Mouse (Mus musculus): ENCODE results near the gene Parvb. TPM values are rescaled to one million over a fixed set of nuclear protein-coding genes. Genes with fewer than 3 reads are reported as not detected.
A peak's percentile ranks its signal among the peaks of the same experiment; 100 is the strongest.

The Parvb gene
- polyA plus RNA-seq, 1 experiment from 2014 or later: 6.0 TPM

DNA sequence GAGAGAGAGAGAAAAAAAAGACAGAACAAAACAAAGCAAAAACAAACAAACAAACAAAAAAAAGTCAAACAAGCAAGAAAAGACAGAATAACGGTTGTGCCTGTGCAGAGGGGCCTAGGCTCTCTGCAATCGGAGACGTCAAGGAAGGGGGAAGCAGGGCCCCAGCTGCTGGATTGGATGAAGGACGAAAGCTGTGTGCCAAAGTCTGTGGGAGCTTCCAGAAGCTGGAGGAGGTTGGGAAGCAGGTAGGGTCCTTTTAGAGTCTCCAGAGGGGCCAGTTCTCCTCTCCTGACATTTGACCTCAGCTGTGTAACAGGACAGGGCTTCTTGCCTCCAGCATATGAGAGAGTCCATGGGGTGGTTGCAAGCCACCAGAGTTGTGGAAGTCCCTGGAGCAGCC lies 44.2 kb downstream of the Parvb start:
- Histone ChIP-seq H3K36me3 (replicated peaks; ENCODE audit: insufficient read depth, low read length) (0 out of 2 replicates have a peak, but pooled peaks cover 2% of the 10 kb centered on the region), H3K27ac (ENCODE audit: low read depth) (no peak overlapping the region), H3K9me3 (ENCODE audit: low read length) (no peaks in the 10 kb centered on the region), H3K4me1 (ENCODE audit: insufficient read depth) (no peaks in the 10 kb centered on the region), H3K9ac (replicated peaks) (no peak overlapping the region), H3K27me3 (ENCODE audit: insufficient read depth, low read length) (no peaks in the 10 kb centered on the region), H3K4me2 (ENCODE audit: low read depth, low read length) (no peak overlapping the region), H3K4me3 (ENCODE audit: low read depth, low read length) (no peak overlapping the region)
- no peak for ATAC-seq
- no peak for DNase-seq
- WGBS (ENCODE audit: insufficient replicate concordance): 81% methylated on average over 4 of the region's 4 CpGs
- TF ChIP-seq EP300 (IDR thresholded peaks at IDR 0.05; ENCODE audit: low read depth): no peak
- no peak for TF ChIP-seq CTCF (IDR thresholded peaks at IDR 0.05; ENCODE audit: low read depth)

GRCm38 (mm10) chr15:84278091-84278490 lies 46.2 kb downstream of the Parvb start:
- no peaks in the 10 kb centered on the region for H3K27me3 ChIP-seq (ENCODE audit: insufficient read depth, low read length)
- ATAC-seq (no peak), DNase-seq (no peak)
- H3K9me3 ChIP-seq (ENCODE audit: low read length): no peaks in the 10 kb centered on the region
- WGBS (ENCODE audit: insufficient replicate concordance): 81% methylated on average over 7 of the region's 7 CpGs
- H3K9ac ChIP-seq (replicated peaks): no peak overlapping the region
- no peak overlapping the region for H3K4me2 ChIP-seq (ENCODE audit: low read depth, low read length)
- TF ChIP-seq CTCF (IDR thresholded peaks at IDR 0.05; ENCODE audit: low read depth): no peak
- TF ChIP-seq EP300 (IDR thresholded peaks at IDR 0.05; ENCODE audit: low read depth): no peak
- H3K36me3 ChIP-seq (replicated peaks; ENCODE audit: insufficient read depth, low read length): 0 out of 2 replicates have a peak, but pooled peaks cover 2% of the 10 kb centered on the region
- H3K4me1 ChIP-seq (ENCODE audit: insufficient read depth): no peaks in the 10 kb centered on the region
- H3K4me3 ChIP-seq (ENCODE audit: low read depth, low read length): no peak overlapping the region
- no peak overlapping the region for H3K27ac ChIP-seq (ENCODE audit: low read depth)

- Histone ChIP-seq H3K9me3 (ENCODE audit: low read length) (no peaks in the 10 kb centered on the region), H3K4me3 (ENCODE audit: low read depth, low read length) (no peak overlapping the region), H3K4me2 (ENCODE audit: low read depth, low read length) (no peak overlapping the region), H3K27me3 (ENCODE audit: insufficient read depth, low read length) (no peaks in the 10 kb centered on the region), H3K36me3 (replicated peaks; ENCODE audit: insufficient read depth, low read length) (no peaks in the 10 kb centered on the region), H3K9ac (replicated peaks) (no peak overlapping the region), H3K27ac (ENCODE audit: low read depth) (no peak overlapping the region), H3K4me1 (ENCODE audit: insufficient read depth) (no peaks in the 10 kb centered on the region)
- 83% methylated on average over 7 of the region's 7 CpGs for WGBS (ENCODE audit: insufficient replicate concordance)
- no peak for TF ChIP-seq EP300 (IDR thresholded peaks at IDR 0.05; ENCODE audit: low read depth)
- no peak for TF ChIP-seq CTCF (IDR thresholded peaks at IDR 0.05; ENCODE audit: low read depth)
- DNase-seq: no peak
- no peak for ATAC-seq
Observed at GRCm38 (mm10) chr15:84278656-84279055, 46.8 kb downstream of the Parvb start.

DNA sequence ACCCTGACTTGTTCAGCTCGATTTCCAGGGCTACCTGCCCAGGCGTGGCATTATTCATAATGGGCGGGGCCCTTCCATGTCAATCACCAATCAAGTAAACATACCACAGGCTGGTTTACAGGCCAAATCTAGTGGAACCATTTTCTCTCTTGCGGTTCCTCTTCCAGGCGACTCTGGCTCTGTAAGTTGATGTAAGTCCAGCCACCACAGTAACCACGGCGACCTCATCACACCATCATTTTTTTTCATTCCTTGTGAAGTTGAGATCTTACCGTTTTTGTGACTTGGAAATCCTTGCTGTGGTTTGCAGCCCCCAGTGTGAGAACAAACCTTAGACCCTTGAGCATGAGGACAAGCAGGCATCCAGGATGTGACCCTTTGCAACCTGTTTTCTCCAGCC lies 48.5 kb downstream of the Parvb start:
- no peak for TF ChIP-seq EP300 (IDR thresholded peaks at IDR 0.05; ENCODE audit: low read depth)
- no peak for TF ChIP-seq CTCF (IDR thresholded peaks at IDR 0.05; ENCODE audit: low read depth)
- Histone ChIP-seq H3K4me2 (ENCODE audit: low read depth, low read length) (no peak overlapping the region), H3K27me3 (ENCODE audit: insufficient read depth, low read length) (no peaks in the 10 kb centered on the region), H3K27ac (ENCODE audit: low read depth) (no peak overlapping the region), H3K36me3 (replicated peaks; ENCODE audit: insufficient read depth, low read length) (no peaks in the 10 kb centered on the region), H3K4me3 (ENCODE audit: low read depth, low read length) (no peak overlapping the region), H3K9ac (replicated peaks) (no peak overlapping the region), H3K9me3 (ENCODE audit: low read length) (no peaks in the 10 kb centered on the region), H3K4me1 (ENCODE audit: insufficient read depth) (no peaks in the 10 kb centered on the region)
- 62% methylated on average over 8 of the region's 8 CpGs for WGBS (ENCODE audit: insufficient replicate concordance)
- DNase-seq: no peak
- no peak for ATAC-seq

DNA sequence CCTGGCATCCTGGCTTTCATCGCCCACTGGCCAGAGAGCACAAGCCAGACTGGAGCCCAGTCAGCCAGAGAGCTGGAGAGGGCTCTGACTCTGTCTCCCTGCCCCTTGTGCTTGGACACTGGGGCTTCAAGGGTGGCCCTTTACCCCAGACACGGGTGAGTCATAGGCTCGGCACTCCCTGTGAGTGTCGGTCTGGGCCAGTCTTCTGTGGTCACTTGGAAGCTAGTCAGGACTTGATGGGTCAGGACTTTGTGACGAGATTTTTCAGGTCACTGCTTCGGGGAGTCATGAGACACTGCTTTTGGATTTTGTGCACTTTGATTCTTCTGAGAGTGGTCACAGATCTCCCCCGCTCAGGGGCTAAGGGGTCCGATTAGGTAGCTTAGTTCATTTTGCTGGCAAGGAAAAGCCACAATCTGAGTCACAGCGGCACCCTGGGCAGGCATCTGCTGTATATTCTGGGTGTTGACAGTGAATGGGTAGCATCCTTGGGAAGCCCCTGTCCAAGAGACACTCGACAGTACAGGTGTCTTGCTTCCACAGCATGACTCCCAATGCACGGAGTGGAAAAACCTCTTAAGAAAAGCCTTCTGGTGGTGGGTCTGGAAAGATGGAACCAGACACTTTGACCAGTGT lies 49.0 kb downstream of the Parvb start:
- ATAC-seq (no peak), DNase-seq (no peak)
- no peak overlapping the region for H3K9ac ChIP-seq (replicated peaks)
- H3K4me1 ChIP-seq (ENCODE audit: insufficient read depth): no peaks in the 10 kb centered on the region
- no peak overlapping the region for H3K27ac ChIP-seq (ENCODE audit: low read depth)
- no peak for TF ChIP-seq EP300 (IDR thresholded peaks at IDR 0.05; ENCODE audit: low read depth)
- no peak for TF ChIP-seq CTCF (IDR thresholded peaks at IDR 0.05; ENCODE audit: low read depth)
- no peaks in the 10 kb centered on the region for H3K9me3 ChIP-seq (ENCODE audit: low read length)
- no peak overlapping the region for H3K4me2 ChIP-seq (ENCODE audit: low read depth, low read length)
- no peak overlapping the region for H3K4me3 ChIP-seq (ENCODE audit: low read depth, low read length)
- no peaks in the 10 kb centered on the region for H3K27me3 ChIP-seq (ENCODE audit: insufficient read depth, low read length)
- no peaks in the 10 kb centered on the region for H3K36me3 ChIP-seq (replicated peaks; ENCODE audit: insufficient read depth, low read length)
- WGBS (ENCODE audit: insufficient replicate concordance): 84% methylated on average over 11 of the region's 11 CpGs

DNA sequence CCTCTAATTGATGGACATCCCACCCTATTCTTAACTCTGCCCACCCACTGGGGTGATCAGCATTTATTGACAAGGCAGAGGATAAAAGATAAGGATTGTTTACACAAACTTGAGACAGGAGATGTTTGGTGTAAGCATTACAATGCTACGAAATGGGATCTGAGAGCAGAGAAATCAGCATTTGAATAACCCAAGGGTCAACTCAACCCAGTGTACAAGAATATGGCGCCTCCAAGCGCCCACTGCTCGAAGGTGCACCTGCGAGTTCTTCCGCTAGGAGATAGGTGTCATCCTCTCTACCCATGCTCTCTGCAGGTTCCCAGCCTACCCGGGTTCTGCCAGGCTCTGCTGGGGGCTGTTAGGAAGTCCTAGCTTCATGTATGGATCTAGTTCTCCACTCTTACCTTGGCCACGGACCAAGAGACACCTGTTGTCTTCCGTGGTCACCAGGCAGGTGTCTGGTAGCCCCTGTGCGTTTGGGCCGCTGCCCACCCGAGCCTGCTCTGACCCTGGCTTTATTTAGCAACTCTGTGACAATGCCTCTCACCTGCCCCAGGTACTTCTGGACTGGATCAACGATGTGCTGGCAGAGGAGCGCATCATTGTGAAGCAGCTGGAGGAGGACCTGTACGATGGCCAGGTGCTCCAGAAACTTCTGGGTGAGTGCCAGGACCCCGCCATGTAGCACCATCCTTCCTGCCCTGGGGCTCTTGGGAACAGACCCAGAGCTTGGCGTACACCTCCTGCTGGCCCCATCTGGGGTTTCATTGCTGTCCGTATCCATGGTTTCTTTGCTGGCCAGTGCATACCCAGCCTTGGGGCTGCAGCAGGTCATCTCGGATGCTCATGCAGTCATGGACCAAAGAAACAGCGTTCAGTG lies 50.6 kb downstream of the Parvb start:
- Histone ChIP-seq H3K4me2 (ENCODE audit: low read depth, low read length) (no peak overlapping the region), H3K36me3 (replicated peaks; ENCODE audit: insufficient read depth, low read length) (no peaks in the 10 kb centered on the region; the same call in 1 of the 2 replicates), H3K4me3 (ENCODE audit: low read depth, low read length) (no peak overlapping the region), H3K27ac (ENCODE audit: low read depth) (no peak overlapping the region), H3K9ac (replicated peaks) (no peak overlapping the region), H3K9me3 (ENCODE audit: low read length) (no peaks in the 10 kb centered on the region), H3K27me3 (ENCODE audit: insufficient read depth, low read length) (no peaks in the 10 kb centered on the region), H3K4me1 (ENCODE audit: insufficient read depth) (no peaks in the 10 kb centered on the region)
- TF ChIP-seq EP300 (IDR thresholded peaks at IDR 0.05; ENCODE audit: low read depth) (no peak), CTCF (IDR thresholded peaks at IDR 0.05; ENCODE audit: low read depth) (0 out of 2 replicates have a peak, but pooled peaks have one; percentile 11)
- ATAC-seq (no peak), DNase-seq (no peak)
- WGBS (ENCODE audit: insufficient replicate concordance): 73% methylated on average over 20 of the region's 20 CpGs
